Mouse (Mus musculus): Measurements from ENCODE around the gene Gm14569.

Gene Gm14569

DNA sequence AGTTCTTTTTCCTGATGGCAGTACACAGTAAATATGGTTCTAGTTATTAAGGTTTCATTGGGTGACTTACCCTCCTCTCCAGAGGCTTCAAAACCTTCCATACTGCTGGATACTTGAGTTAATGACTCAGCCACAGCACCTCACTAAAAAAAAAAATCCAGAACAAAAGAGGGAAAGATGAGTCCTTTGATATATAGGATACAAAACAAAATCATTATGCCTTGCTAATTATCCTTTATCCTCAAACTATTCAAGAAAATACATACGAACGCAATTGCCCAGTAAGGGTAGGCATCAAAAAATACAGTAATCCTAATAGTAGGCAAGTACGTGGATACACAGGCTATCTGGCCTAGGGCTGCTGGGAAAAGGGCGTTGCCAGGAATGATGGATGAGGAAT lies at the start of gene Gm14569:
TSS of gene Gm14569 (minus strand) at position 101 of the 400 bp plus-strand sequence.
- no peak for DNase-seq (ENCODE audit: inconsistent age in 2 of 2, low spot score in 1 of 2)

DNA sequence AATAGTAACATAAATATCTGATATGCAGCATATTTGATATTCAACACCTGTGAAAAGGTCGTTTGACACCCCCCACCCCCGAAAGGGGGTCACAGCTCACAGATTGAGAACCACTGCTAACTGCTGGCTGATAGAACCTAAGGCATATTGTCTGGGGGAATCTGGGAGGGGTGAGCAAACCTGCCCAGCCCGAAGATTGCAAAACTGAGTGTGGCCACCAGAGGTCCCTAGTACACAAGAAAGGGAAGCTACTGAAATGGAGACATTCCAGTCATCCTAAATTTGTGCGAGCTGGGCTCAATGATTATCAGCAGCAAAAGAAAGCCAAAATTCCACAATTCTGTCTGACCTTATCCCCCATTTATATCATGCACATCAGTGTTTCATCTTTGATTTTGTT lies 42.9 kb upstream of the Gm14569 start:
- DNase-seq (ENCODE audit: inconsistent age in 2 of 2, low spot score in 1 of 2) = peak; percentile 78 to 94

DNA sequence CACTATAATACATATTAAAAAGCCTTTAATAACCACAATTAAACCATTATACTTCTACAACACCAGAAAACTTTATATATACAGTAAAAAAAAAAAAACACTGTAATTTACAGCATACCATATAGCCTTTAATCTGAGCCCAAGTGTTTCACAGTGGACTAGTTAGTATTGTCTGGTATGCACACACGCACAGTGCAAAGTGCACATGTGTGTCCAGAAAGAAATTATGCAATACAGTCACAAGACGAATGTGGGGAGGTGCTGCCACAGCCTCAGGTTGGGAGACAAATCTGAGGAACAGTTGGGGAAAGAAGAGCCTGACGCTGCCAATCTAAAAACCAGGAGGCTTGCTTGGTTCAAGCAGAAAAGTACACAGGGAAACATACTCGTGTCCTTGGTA lies 42.1 kb upstream of the Gm14569 start:
- DNase-seq (ENCODE audit: inconsistent age in 2 of 2, low spot score in 1 of 2) = peak; percentile 13 to 57

- DNase-seq (ENCODE audit: inconsistent age in 2 of 2, low spot score in 1 of 2) = no peak
Observed at GRCm38 (mm10) chrX:36530251-36530650, 38.6 kb upstream of the Gm14569 start.

DNA sequence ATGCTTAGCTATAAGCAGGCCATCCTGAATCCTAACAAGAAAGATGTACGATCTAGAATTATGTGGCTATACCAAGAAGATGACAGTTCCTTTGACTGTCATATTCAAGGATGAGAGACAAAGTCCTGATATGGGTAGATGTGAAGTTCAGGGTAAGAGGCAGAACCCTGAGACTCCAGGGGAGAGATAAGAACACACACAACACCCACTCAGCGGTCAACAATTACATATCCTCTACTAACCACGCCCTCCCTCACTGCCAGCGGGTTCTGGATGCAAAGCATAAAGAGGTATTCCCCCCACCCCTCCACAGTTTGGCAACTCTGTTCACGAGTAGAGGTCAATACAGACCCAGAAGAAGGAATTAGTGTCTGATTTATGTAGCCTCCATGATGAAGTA lies 32.1 kb upstream of the Gm14569 start:
- no peak for DNase-seq (ENCODE audit: inconsistent age in 2 of 2, low spot score in 1 of 2)

- peak; percentile 45 to 67 for DNase-seq (ENCODE audit: inconsistent age in 2 of 2, low spot score in 1 of 2)
Observed at GRCm38 (mm10) chrX:36513726-36514125, 22.1 kb upstream of the Gm14569 start.

DNA sequence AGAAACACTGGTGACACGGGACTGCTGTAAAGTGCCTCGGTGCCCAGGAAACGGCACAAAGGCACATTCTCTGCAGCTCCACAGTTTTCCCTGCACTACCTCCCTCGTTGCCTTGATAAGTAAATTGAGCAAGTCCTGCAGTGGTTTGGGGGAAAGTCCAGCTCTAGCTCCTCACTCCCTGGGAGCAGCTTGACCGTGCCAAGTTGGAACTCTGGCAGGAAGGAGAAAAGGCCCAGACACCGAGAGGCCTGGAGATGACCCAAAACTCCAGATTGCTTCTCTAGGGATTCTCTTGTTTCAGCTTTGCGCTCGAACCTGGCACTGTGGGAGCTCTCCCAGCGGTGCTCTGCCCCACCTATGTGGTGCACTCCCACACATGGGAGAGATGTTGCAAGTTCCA lies 21.6 kb upstream of the Gm14569 start:
- no peak for DNase-seq (ENCODE audit: inconsistent age in 2 of 2, low spot score in 1 of 2)

- DNase-seq (ENCODE audit: inconsistent age in 2 of 2, low spot score in 1 of 2) = peak in 1 of 2 experiments; percentile 54
Observed at GRCm38 (mm10) chrX:36506863-36507262, 15.2 kb upstream of the Gm14569 start.

DNA sequence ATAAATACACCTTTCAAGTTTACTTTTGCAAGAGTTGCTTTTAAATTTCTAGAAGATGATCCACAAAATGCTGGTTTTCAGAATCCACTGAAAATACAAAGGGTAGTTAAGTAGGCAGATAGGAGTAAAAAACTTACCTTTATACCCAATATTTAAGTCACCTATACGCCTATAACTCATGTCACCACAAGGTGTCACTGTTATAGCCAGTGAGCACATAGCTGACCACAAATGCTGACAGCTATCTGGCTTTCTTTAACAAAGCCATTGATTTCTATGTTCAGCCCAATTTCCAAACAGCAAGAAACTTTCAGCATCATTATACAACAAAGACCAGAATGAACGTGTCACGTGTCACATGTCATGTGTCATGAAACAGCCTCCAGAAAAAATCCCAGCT lies 2.1 kb downstream of the Gm14569 start:
- peak in 1 of 2 experiments; percentile 28 for DNase-seq (ENCODE audit: inconsistent age in 2 of 2, low spot score in 1 of 2)

DNA sequence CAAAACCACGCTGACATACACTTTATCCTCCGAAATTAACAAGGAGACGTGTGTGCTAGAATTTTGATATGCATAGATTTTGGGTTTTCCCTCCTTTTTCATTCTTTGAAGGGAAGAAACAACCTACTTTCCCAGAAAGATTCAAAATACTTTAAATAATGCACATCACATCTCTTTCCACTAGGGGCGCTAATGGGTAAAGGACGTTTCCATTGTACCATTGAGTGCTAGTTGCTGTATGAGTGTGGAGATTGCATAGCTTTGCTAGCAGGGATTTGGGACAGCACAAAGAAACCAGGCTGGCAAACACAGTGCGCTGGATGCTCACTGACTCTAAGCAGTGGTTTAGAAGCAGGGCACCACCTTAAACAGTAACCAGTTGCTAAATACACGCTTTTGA lies 3.6 kb downstream of the Gm14569 start:
- no peak for DNase-seq (ENCODE audit: inconsistent age in 2 of 2, low spot score in 1 of 2)

- no peak for DNase-seq (ENCODE audit: inconsistent age in 2 of 2, low spot score in 1 of 2)
Observed at GRCm38 (mm10) chrX:36474873-36475272, 16.8 kb downstream of the Gm14569 start.

- DNase-seq (ENCODE audit: inconsistent age in 2 of 2, low spot score in 1 of 2) = peak in 1 of 2 experiments; percentile 31
Observed at GRCm38 (mm10) chrX:36474103-36474751, 17.4 kb downstream of the Gm14569 start.

DNA sequence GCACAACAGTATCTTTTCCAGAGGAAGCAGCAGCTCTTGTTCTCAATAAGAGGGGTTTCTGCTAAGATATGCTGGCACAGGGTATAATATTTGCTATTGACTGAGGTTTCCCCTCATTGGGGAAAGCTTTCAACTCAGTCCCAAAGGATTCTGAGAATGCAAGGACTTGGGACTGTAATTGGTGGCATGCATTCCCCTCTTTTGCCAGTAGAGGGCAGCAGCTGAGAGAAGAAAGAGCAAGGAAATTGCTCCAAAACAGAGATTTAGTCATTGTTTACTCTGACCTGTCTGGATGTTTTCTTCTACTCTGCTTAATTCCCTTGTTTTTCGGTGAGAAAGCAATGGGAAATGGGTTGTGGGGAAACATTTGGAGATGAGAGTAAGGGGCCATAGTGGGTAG lies 35.6 kb downstream of the Gm14569 start:
- peak; percentile 15 to 70 for DNase-seq (ENCODE audit: inconsistent age in 2 of 2, low spot score in 1 of 2)

DNA sequence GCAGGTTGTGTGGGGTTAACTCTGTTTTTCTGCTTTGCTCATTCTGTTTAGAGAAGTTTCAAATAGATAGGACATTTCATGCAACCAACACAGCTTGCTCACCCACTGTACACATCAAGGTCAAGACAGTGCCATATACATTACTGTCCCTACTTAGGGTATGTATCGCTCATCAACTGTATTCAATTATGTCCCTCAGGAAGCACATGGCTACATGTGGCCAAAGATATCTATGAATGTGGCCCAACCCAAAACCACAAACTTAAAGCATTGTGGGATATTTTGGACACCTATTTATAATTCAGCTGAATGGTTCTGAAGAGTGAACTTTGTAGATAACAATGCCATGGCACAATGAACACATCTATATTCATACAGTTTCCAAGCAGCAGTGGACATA lies 53.7 kb downstream of the Gm14569 start:
- no peak for DNase-seq (ENCODE audit: inconsistent age in 2 of 2, low spot score in 1 of 2)

DNA sequence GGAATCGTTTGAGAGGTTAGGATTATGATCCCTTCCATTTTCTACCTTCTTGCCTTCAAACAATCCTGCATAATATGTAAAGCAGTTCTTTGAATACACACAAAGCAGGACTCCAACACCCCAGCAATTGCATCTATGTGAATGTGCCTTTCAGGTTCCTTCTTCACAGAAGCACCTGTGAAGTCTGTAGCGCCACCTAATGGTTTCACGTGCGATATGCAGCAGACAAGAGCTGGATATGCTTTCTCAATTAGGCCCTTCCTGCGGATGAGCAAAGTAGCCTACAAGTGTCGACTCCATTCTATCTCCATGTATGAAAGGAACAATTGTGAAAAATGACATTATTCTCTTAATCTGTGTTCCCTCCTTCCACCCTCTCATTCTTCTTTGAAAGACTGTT lies 56.6 kb downstream of the Gm14569 start:
- no peak for DNase-seq (ENCODE audit: inconsistent age in 2 of 2, low spot score in 1 of 2)

- peak; percentile 4 to 62 for DNase-seq (ENCODE audit: inconsistent age in 2 of 2, low spot score in 1 of 2)
Observed at GRCm38 (mm10) chrX:36419153-36419552, 72.5 kb downstream of the Gm14569 start.

GRCm38 (mm10) chrX:36402316-36402715 lies 89.3 kb downstream of the Gm14569 start:
- DNase-seq (ENCODE audit: inconsistent age in 2 of 2, low spot score in 1 of 2) = peak in 1 of 2 experiments; percentile 39

GRCm38 (mm10) chrX:36400980-36401379 lies 90.7 kb downstream of the Gm14569 start, which contains the start of gene Gm6268:
Gene Gm6268 (plus strand): TSS chrX:36401280.
- DNase-seq (ENCODE audit: inconsistent age in 2 of 2, low spot score in 1 of 2) = no peak

- DNase-seq (ENCODE audit: inconsistent age in 2 of 2, low spot score in 1 of 2) = peak in 1 of 2 experiments; percentile 37
Observed at GRCm38 (mm10) chrX:36393279-36393678, 98.4 kb downstream of the Gm14569 start.

DNA sequence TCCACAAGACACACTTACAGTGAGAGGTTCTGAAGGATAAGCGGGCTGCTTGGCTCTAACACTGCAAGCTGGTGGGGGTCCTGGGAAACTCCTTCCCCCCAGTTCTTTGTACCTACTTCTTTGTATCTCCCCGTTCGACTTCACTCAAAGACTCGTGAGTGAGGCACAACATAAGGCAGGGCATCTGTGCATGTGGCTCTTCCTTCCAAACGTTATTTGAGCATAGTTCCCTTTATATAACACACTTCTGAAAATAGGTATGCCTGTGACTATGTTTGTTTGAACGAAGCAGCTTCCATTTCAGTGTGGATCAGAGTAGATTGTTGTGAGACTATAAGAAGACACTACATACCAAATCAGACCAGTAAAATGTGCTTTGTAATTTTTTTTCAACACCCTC lies 99.0 kb downstream of the Gm14569 start:
- DNase-seq (ENCODE audit: inconsistent age in 2 of 2, low spot score in 1 of 2) = no peak

- DNase-seq (ENCODE audit: inconsistent age in 2 of 2, low spot score in 1 of 2) = no peak
Observed at GRCm38 (mm10) chrX:36390503-36390902, 101.1 kb downstream of the Gm14569 start.

GRCm38 (mm10) chrX:36389971-36390370 lies 101.7 kb downstream of the Gm14569 start:
- peak in 1 of 2 experiments; percentile 27 for DNase-seq (ENCODE audit: inconsistent age in 2 of 2, low spot score in 1 of 2)

GRCm38 (mm10) chrX:36385340-36385739 lies 106.3 kb downstream of the Gm14569 start:
- DNase-seq (ENCODE audit: inconsistent age in 2 of 2, low spot score in 1 of 2) = peak; percentile 54 to 77
